Mouse (Mus musculus): ENCODE results near the gene Tmem26. TPM values are rescaled to one million over a fixed set of nuclear protein-coding genes. Genes with fewer than 3 reads are reported as not detected.

Gene Tmem26
- total RNA-seq, 1 experiment from 2014 or later, result 2.2 TPM

Other genes with a start within 250 kb of the Tmem26 start
- 0.70 TPM in 1 of 2 replicates, not detected in the other for gene Cabcoco1, start 181.8 kb upstream of the Tmem26 start, total RNA-seq (2017)

All from neutrophil, adult 5-6 weeks (primary cell).